Mouse (Mus musculus) lung, adult 2 months (tissue): ENCODE results near the gene Gnb1l. TPM values are rescaled to one million over a fixed set of nuclear protein-coding genes. Genes with fewer than 3 reads are reported as not detected.

ENCODE experiments used
- DNase-seq: peaks from one replicate; pipeline ENCODE4 v3.0.0; 2022
- H3K4me1 ChIP-seq: fragments of 200-500 bp; 2 replicates; pipeline ENCODE4 v1.6.1; 2011; ENCODE audit warnings: low read length; ENCODE audit not compliant: control insufficient read depth, insufficient read depth
- H3K4me3 ChIP-seq: fragments of 200-500 bp; replicated peaks from 2 replicates; pipeline ENCODE3; 2011; ENCODE audit warnings: low read depth, mild to moderate bottlenecking, control low read depth, low read length; ENCODE audit errors: extremely low read depth
- CTCF ChIP-seq: fragments of 200-500 bp; IDR thresholded peaks from 2 replicates; pipeline ENCODE4 v1.5.1; 2011; ENCODE audit warnings: mild to moderate bottlenecking, low read length, control low read depth; ENCODE audit not compliant: insufficient read depth
- POLR2A ChIP-seq: fragments of 200-500 bp; IDR thresholded peaks from 2 replicates; pipeline ENCODE4 v1.6.1; 2011; ENCODE audit warnings: low read depth, mild to moderate bottlenecking, control low read depth, low read length, borderline replicate concordance; ENCODE audit errors: extremely low read depth
- WGBS: fragments of 180-500 bp; shearing (Covaris S2); methylation state at CpG from one replicate; pipeline ENCODE4 v1.1.7; 2018; 5-methylcytosine and 5-hydroxymethylcytosine counted together
- polyA plus RNA-seq: library from polyadenylated mRNA; depleted of rRNA; stranded (reverse); fragments of >200 nt; gene quantifications from 2 replicates; pipeline ENCODE4 v1.2.3, GENCODE M21; 2012

The Gnb1l gene
- polyA plus RNA-seq, 1 experiment = 11.3 TPM

GRCm38 (mm10) chr16:18460826-18461225 is 37.7 kb upstream of the Gnb1l start:
- DNase-seq = no peak
- peaks cover 26% of the 10 kb centered on the region for H3K4me1 ChIP-seq
- WGBS = 91% methylated on average over 3 of the region's 3 CpGs
- H3K4me3 ChIP-seq = no peak overlapping the region
- TF ChIP-seq CTCF (no peak), POLR2A (no peak)

DNA sequence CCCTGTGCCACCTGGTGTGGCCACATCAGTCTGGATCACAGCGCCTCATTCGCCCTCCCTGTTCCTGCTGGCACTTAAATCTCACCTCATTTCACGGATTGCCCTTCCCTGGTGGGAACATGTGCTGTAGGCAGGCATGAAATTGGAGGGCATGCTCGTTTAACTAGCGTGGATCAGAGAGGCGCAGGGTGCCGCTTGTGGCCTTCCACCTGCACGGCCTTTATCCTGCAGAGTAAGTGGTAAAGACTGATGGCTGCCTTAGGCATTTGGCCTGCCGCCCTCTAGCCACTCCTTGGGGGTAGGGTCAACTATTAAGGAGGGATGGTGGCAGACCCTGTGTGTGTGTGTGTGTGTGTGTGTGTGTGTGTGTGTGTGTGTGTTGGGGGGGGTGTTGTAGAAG is 36.5 kb upstream of the Gnb1l start:
- 91% methylated on average over 9 of the region's 9 CpGs for WGBS
- DNase-seq = no peak
- no peak overlapping the region for H3K4me3 ChIP-seq
- H3K4me1 ChIP-seq = peaks cover 26% of the 10 kb centered on the region
- no peak for TF ChIP-seq CTCF
- TF ChIP-seq POLR2A = no peak

GRCm38 (mm10) chr16:18462598-18462997 is 35.9 kb upstream of the Gnb1l start:
- no peak for DNase-seq
- Histone ChIP-seq H3K4me1 (peaks cover 26% of the 10 kb centered on the region), H3K4me3 (no peak overlapping the region)
- WGBS = 48% methylated on average over 8 of the region's 8 CpGs
- TF ChIP-seq POLR2A (no peak), CTCF (no peak)

GRCm38 (mm10) chr16:18464271-18464670 is 34.2 kb upstream of the Gnb1l start:
- H3K4me1 ChIP-seq = peaks cover 22% of the 10 kb centered on the region
- H3K4me3 ChIP-seq = no peak overlapping the region
- DNase-seq = peak; percentile 34
- WGBS = 39% methylated on average over 3 of the region's 3 CpGs
- TF ChIP-seq CTCF (no peak), POLR2A (no peak)

DNA sequence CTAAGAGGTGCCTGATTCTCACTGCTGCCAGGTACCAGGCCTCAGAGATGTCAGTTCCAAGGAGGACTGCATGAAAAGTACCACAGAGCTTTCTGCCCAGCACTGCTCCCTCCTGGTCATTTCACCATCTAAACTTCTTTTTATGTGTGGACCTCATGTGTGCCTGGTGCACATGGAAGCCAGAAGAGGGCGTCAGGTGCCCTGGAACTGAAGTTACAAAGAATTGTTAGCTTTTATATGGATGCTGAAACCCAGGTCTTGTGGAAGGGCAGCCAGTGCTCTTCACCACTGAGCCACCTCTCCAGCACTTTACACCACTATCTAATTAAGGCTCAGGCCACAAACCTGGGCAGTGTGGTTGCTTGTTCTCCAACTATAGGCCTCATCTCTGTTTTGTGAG is 27.7 kb upstream of the Gnb1l start:
- Histone ChIP-seq H3K4me1 (no peaks in the 10 kb centered on the region), H3K4me3 (no peak overlapping the region)
- 51% methylated on average over 1 of the region's 1 CpGs for WGBS
- DNase-seq = no peak
- TF ChIP-seq CTCF (peak; percentile 19; the same call in 1 of the 2 replicates), POLR2A (no peak)

- Histone ChIP-seq H3K4me3 (no peak overlapping the region), H3K4me1 (no peaks in the 10 kb centered on the region)
- DNase-seq = no peak
- 64% methylated on average over 11 of the region's 11 CpGs for WGBS
- TF ChIP-seq CTCF (no peak), POLR2A (no peak)
These were observed 27.0 kb upstream of the Gnb1l start for GRCm38 (mm10) chr16:18471381-18471955.

DNA sequence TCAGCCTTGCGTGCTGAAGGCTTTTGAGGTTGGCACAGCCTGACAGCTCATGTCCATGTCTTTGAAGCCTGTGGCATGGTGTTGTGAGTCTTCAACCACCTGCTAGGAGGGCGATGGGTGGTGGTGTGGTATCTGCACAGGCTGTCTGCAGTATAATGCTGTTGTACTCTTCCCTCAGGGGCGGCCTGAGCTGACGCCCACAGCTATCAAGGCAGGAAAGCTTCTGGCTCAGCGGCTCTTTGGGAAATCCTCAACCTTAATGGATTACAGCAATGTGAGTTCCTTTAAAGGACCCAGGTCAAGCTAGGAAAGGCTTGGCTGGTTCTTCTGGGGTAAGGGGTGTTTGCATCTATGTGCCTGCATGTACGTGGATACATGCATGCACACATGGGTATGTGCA is 26.5 kb upstream of the Gnb1l start:
- WGBS = 89% methylated on average over 6 of the region's 6 CpGs
- H3K4me1 ChIP-seq = no peaks in the 10 kb centered on the region
- TF ChIP-seq POLR2A = no peak
- TF ChIP-seq CTCF = no peak
- no peak overlapping the region for H3K4me3 ChIP-seq
- no peak for DNase-seq

GRCm38 (mm10) chr16:18472416-18472815 is 26.1 kb upstream of the Gnb1l start:
- WGBS = 83% methylated on average over 4 of the region's 4 CpGs
- H3K4me3 ChIP-seq = no peak overlapping the region
- TF ChIP-seq POLR2A (no peak), CTCF (no peak)
- no peaks in the 10 kb centered on the region for H3K4me1 ChIP-seq
- DNase-seq = no peak

DNA sequence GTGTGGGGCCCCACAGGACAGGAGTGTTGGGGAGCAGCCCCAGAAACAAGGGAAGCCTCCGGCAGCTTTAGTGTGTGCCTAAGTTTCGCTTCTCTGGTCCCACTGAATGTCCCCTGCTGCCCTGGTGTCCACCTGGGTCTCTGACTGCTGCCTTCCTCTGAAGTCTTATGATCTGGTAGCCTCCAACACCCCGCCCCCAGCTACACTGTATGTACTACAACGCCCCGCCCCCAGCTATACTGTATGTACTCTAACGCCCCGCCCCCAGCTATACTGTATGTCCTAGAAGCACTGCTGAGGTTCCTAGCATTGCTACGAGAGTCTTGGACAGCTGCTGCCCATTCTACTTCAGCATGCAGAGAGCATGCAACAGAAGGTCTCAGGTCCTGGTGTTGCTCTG is 25.5 kb upstream of the Gnb1l start:
- WGBS = 85% methylated on average over 8 of the region's 8 CpGs
- DNase-seq = no peak
- TF ChIP-seq POLR2A (no peak), CTCF (no peak)
- Histone ChIP-seq H3K4me1 (no peaks in the 10 kb centered on the region), H3K4me3 (no peak overlapping the region)

- no peak for DNase-seq
- H3K4me3 ChIP-seq = no peak overlapping the region
- H3K4me1 ChIP-seq = no peaks in the 10 kb centered on the region
- TF ChIP-seq POLR2A (no peak), CTCF (no peak)
- WGBS = 69% methylated on average over 2 of the region's 2 CpGs
These were observed 24.5 kb upstream of the Gnb1l start for GRCm38 (mm10) chr16:18474021-18474420.
